Mouse (Mus musculus) ZHBTc4 (cell line): ENCODE data around the gene Pbx4.

Experiments
- DNase-seq: peaks from one replicate; pipeline ENCODE4 v3.0.0-alpha.2; 2011; ENCODE audit warnings: low read depth, low spot score

Gene Pbx4

GRCm38 (mm10) chr8:69832298-69832853 lies at the start of gene Pbx4:
Pbx4 (plus strand) TSS chr8:69832491.
- peak; percentile 98 for DNase-seq

GRCm38 (mm10) chr8:69789105-69789504 lies 43.2 kb upstream of the Pbx4 start:
- no peak for DNase-seq

- no peak for DNase-seq
These were observed 42.6 kb upstream of the Pbx4 start for GRCm38 (mm10) chr8:69789731-69790130.

- DNase-seq = no peak
These were observed 41.9 kb upstream of the Pbx4 start for GRCm38 (mm10) chr8:69790364-69790763.

- peak; percentile 96 for DNase-seq
These were observed 41.4 kb upstream of the Pbx4 start, which contains the start of the genes Atp13a1 and Zfp866 for GRCm38 (mm10) chr8:69790773-69791367. Atp13a1 (plus strand) TSS chr8:69791163. Zfp866 (minus strand) TSS chr8:69791178.

GRCm38 (mm10) chr8:69791415-69792068 lies 40.7 kb upstream of the Pbx4 start:
- DNase-seq = peak; percentile 63

- no peak for DNase-seq
These were observed 38.6 kb upstream of the Pbx4 start for GRCm38 (mm10) chr8:69793666-69794065.

- no peak for DNase-seq
These were observed 38.2 kb upstream of the Pbx4 start for GRCm38 (mm10) chr8:69794096-69794495.

GRCm38 (mm10) chr8:69794901-69795300 lies 37.4 kb upstream of the Pbx4 start:
- no peak for DNase-seq

- no peak for DNase-seq
These were observed 35.5 kb upstream of the Pbx4 start for GRCm38 (mm10) chr8:69796721-69797345.

- no peak for DNase-seq
These were observed 34.6 kb upstream of the Pbx4 start for GRCm38 (mm10) chr8:69797661-69798060.

- no peak for DNase-seq
These were observed 33.0 kb upstream of the Pbx4 start for GRCm38 (mm10) chr8:69799261-69799660.

- no peak for DNase-seq
These were observed 32.3 kb upstream of the Pbx4 start for GRCm38 (mm10) chr8:69799946-69800345.

GRCm38 (mm10) chr8:69801796-69802195 lies 30.5 kb upstream of the Pbx4 start:
- no peak for DNase-seq

- no peak for DNase-seq
These were observed 30.1 kb upstream of the Pbx4 start for GRCm38 (mm10) chr8:69802216-69802615.

- no peak for DNase-seq
These were observed 28.9 kb upstream of the Pbx4 start for GRCm38 (mm10) chr8:69803366-69803765.

- DNase-seq = no peak
These were observed 27.8 kb upstream of the Pbx4 start for GRCm38 (mm10) chr8:69804537-69804936.

GRCm38 (mm10) chr8:69805086-69805485 lies 27.2 kb upstream of the Pbx4 start:
- no peak for DNase-seq

GRCm38 (mm10) chr8:69805491-69805890 lies 26.8 kb upstream of the Pbx4 start:
- no peak for DNase-seq

GRCm38 (mm10) chr8:69807236-69807635 lies 25.1 kb upstream of the Pbx4 start:
- no peak for DNase-seq

GRCm38 (mm10) chr8:69808094-69808863 lies 24.0 kb upstream of the Pbx4 start, which contains the start of gene Gmip:
Gmip (plus strand) TSS chr8:69808679.
- peak; percentile 82 for DNase-seq
